Mouse (Mus musculus): ENCODE results near the gene Abce1.
A peak's percentile ranks its signal among the peaks of the same experiment; 100 is the strongest.

Abce1 gene

DNA sequence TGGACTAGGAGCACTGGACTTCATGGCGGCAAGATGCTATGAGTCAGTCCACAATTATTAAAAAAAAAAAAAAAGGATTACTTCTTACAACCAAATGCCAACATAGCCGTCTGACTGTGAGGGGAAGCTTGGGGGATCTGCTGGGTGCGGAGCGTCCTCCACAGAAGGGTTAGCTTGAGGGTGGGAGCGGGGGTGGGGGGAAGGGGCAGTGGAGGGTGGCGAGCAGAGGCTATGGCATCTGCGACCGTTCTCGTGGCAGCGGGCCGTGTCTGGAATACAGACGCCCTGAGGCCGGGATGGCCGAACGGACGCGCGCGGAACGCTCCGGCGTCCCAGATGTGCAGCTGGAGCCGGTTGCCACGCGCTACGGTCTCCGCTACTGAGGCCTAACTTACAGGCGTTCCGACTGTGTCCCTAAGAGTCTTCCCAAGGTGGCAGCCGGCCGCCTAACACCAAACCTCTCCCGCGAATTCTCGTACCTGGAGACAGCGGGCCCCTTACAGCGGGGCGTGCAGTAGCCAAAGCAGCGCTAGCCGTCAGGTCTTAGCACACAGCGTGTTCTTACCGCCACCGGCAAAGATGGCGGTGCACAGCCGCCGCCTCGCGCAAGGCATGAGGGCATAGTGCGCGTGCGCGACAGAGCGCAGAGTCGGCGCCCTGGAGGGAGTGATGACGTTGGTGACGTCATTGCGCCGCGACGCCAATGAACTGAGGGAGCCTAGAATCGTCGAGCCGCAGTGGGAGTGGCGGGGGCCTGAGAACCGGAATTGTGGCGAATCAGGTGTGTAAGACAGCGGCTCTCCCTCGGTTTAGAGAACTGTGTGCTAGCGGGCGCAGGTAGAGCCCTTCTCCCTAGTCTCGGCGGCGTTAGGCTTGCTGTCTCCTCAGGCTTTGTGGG, at the start of gene Abce1, which contains the start of gene Anapc10:
Gene Abce1 (minus strand): TSS at position 677 of the 898 bp plus-strand sequence.
Gene Anapc10 (plus strand): TSS at position 757 of the 898 bp plus-strand sequence.
- peak; percentile 29; the same call in 1 of the 2 replicates for TF ChIP-seq GATA4 (IDR thresholded peaks at IDR 0.05; ENCODE audit: insufficient replicate concordance, low read length)

DNA sequence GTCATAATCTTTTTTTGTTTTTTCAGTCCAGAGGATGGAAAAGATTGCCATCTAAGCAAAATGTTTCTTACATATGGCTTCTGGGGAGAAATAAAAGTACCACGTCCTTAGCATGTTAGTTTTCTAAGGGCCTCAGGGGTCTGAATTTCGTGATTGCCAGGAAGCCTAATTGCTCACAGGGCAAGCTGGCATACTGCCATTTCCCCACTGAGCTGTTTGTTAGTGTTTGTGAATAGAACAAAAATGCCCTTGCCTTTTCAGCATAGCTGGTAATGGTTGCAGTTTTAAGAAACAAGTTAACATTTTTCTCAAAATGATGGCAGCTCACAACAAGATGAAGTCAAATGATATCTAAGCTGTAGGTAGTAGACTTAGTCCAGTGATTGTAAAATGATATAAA, 38.8 kb upstream of the Abce1 start:
- TF ChIP-seq GATA4 (IDR thresholded peaks at IDR 0.05; ENCODE audit: insufficient replicate concordance, low read length), result no peak

DNA sequence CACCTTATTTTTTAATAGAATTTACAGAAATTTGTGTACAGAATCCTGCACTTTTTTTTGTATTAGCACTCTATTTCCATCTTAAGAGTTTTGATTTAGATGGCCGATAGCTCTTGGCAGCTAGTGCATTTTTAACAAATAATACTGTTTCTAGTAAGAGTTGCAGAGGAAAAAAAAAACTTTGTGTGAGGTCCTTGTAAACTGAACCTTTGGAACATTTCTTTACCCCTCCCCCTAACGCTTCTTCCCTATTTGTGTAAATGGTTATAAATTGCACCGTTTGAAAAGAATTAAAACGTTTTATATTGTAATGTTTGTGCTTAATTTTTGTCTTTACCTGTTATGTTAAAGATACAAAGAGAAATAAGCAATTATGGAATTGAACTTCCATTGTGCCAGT, 37.1 kb upstream of the Abce1 start:
- no peak for TF ChIP-seq GATA4 (IDR thresholded peaks at IDR 0.05; ENCODE audit: insufficient replicate concordance, low read length)

DNA sequence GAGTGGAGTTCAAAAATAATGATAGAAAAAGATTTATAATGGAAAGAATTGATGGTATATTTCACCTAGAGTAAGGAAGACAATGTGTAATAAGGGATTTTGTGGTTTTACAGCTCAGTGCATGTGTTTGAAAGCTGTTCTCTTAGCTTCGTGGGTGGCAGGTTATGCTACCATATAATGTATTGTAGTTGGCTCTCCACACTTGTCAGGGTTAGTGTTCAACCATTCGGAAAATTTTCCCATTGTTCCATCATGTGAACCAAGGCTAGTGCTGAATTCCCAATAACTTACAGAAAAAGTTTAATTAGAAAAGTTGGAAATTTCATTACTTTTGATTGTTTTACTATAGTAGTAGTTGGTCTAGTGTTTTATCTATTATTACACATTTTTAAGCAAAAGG, 36.6 kb upstream of the Abce1 start:
- TF ChIP-seq GATA4 (IDR thresholded peaks at IDR 0.05; ENCODE audit: insufficient replicate concordance, low read length), result no peak

DNA sequence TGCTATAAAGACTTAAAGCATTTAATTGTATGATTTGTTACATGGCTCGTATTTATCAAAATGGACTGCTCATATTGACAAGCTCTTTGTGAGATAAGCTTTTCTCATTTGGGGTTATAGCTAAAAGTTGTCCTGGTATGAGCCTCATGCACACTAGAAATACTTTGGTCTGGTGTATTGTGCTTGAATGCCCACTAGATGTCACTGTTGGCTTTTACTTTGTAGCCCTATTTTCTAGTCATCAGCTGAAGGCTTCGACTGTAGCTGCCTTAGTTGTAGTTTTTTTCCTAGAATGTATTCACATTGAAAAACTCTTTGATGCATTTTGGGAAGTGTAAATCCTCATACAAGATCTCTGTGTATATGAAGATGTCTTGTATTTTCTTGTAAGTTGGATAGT, 22.8 kb upstream of the Abce1 start:
- no peak for TF ChIP-seq GATA4 (IDR thresholded peaks at IDR 0.05; ENCODE audit: insufficient replicate concordance, low read length)

- no peak for TF ChIP-seq GATA4 (IDR thresholded peaks at IDR 0.05; ENCODE audit: insufficient replicate concordance, low read length)
These were observed 16.4 kb upstream of the Abce1 start for GRCm38 (mm10) chr8:79727900-79728299.

GRCm38 (mm10) chr8:79724589-79724988, 13.0 kb upstream of the Abce1 start:
- TF ChIP-seq GATA4 (IDR thresholded peaks at IDR 0.05; ENCODE audit: insufficient replicate concordance, low read length), result no peak

GRCm38 (mm10) chr8:79723308-79723707, 11.8 kb upstream of the Abce1 start:
- TF ChIP-seq GATA4 (IDR thresholded peaks at IDR 0.05; ENCODE audit: insufficient replicate concordance, low read length), result no peak

DNA sequence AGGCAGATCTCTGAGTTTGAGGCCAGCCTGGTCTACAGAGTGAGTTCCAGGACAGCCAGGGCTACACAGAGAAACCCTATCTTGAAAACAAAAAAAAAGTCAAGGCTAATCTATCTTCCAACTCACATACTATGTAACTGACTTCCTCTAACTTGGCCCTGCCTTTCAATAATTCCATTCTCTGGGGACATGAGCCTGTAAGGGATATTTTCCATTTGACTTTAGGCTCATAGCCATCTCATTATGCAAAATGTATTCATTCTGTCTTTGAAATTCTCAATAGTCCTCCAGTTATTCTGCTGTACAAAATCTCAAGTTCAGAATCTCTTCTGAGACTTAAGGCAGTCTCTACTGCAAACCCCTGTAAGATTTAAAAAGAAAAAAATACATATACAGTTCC, 10.0 kb upstream of the Abce1 start:
- no peak for TF ChIP-seq GATA4 (IDR thresholded peaks at IDR 0.05; ENCODE audit: insufficient replicate concordance, low read length)

DNA sequence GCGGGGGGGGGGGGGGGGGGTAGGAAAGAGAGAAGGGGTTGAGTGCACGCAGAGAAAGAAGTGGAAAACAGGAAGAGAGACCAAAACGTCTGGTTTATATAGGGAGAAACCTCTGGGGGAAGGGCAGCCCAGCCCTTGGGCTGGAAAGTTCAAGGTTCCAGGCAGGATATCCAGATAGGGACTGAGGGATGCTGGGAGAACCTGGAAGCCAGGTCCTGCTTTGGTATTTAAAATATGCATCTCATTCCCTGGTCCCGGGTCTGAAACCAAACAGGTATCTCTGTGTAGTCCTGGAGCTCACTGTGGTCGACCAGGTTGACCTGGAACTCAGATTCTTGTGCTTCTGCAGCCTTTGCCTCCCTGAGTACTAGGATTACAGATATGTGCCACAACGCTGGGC, 1.1 kb upstream of the Abce1 start:
- TF ChIP-seq GATA4 (IDR thresholded peaks at IDR 0.05; ENCODE audit: insufficient replicate concordance, low read length), result no peak

DNA sequence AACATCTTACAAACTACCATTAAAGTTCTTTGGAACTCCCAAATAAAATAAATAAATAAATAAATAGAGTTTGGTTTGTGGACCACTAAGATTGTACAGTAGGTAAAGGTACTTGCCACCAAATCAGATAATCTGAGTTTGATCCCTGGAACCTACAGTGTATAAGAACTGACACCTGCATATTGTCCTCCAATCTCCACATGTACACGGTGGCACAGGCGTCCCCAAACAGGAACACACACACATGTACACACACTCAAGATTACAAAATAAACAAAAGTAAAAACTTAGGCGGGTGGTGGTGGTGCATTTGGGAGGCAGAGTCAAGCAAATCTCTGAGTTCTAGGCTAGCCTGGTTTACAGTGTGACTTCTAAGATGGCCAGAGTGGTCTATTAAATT, 4.9 kb downstream of the Abce1 start:
- no peak for TF ChIP-seq GATA4 (IDR thresholded peaks at IDR 0.05; ENCODE audit: insufficient replicate concordance, low read length)

GRCm38 (mm10) chr8:79692531-79692930, 19.0 kb downstream of the Abce1 start:
- TF ChIP-seq GATA4 (IDR thresholded peaks at IDR 0.05; ENCODE audit: insufficient replicate concordance, low read length), result no peak

DNA sequence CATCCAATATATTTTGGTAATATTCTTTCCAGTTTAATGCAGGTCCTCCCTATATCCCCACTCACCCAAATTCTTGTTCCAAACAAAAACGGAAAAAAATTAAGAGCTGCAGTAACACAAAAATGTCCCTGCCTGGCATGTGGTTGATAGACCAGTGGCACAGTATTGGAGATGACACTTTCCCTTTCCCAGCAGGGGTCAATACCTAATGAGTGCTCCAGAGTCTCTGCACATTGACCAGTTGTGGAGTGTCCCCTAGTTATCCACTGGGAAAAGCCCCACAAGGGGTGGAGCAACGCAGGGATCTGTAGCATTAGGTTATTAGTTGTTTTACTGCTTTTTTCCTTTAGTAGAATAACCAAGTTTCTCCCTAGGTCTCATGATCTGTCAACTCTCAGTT, 30.6 kb downstream of the Abce1 start:
- no peak for TF ChIP-seq GATA4 (IDR thresholded peaks at IDR 0.05; ENCODE audit: insufficient replicate concordance, low read length)

DNA sequence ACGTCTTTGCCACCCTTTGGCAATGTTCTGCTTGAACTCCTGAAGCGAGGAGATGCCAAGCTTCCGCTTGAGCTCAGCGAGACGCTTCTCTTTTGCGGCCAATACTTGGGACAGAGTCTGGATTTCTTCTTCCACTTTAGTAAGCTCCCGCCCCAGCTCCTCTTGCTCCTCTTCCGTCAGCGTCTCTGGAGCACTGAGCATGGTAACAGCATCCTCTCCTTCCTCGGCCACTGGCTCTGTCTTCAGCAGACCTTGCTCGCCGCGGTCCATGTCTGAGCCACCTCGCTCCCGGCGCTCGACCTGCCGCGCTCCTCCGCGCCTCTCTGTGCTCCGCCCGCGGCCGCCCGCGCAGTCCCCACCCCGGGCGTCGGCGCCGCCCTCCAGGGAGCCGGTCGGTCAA, 31.0 kb downstream of the Abce1 start:
- TF ChIP-seq GATA4 (IDR thresholded peaks at IDR 0.05; ENCODE audit: insufficient replicate concordance, low read length), result no peak

DNA sequence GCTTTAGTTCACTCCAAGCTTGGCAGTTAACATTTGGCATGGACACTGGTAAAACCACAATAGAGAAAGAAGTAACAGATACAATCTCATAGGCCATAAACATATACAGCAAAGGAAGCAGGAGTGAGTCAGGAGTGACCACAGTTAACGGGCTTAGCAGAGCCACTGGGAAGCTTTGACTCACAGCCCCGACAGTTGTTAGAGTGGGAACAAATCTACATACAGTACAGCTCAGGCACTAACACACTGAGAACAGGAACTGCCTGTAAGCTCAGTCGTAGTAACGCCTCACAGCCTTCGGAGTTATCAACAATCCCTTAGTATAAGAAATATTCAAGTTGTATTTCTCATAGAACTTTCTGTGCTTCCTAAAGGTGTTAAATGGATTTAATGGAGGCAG, 32.5 kb downstream of the Abce1 start:
- no peak for TF ChIP-seq GATA4 (IDR thresholded peaks at IDR 0.05; ENCODE audit: insufficient replicate concordance, low read length)

- no peak for TF ChIP-seq GATA4 (IDR thresholded peaks at IDR 0.05; ENCODE audit: insufficient replicate concordance, low read length)
These were observed 35.1 kb downstream of the Abce1 start for GRCm38 (mm10) chr8:79676461-79676860.

DNA sequence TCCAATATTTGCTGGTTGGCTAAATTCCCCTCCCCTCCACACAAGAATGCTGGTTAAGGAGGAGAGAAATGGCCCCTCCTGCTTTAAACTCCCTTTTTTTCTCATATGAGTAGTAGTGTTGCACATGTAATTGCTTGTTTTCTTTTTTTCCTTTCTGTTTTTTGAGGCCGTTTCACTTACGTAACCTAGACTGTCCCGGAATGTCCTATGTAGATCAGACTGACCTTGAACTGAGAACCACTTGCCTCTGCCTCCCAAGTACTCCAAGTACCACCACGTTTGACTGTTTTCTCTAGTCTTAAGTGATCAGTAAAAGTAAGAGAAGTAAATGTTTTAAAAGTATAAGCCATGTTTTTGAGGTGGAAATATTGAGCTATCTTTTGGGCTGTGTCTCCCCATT, 57.8 kb downstream of the Abce1 start:
- TF ChIP-seq GATA4 (IDR thresholded peaks at IDR 0.05; ENCODE audit: insufficient replicate concordance, low read length), result no peak

All from liver, adult (tissue).